Mouse (Mus musculus): ENCODE data around the gene Prr14l. TPM values are rescaled to one million over a fixed set of nuclear protein-coding genes. Genes with fewer than 3 reads are reported as not detected.
A peak's percentile ranks its signal among the peaks of the same experiment; 100 is the strongest.
"Not testable (repeated sequence)": the region's sequence is repeated elsewhere in the genome, so short reads cannot be mapped to it uniquely, and the experiment has no call there.

Prr14l gene
- polyA plus RNA-seq, 1 experiment from 2014 or later = 16.9 TPM

GRCm38 (mm10) chr5:32756141-32756540 lies 97.9 kb downstream of the Prr14l start:
- WGBS = 91% methylated on average over 8 of the region's 8 CpGs
- H3K9me3 ChIP-seq (replicated peaks) = no peaks in the 10 kb centered on the region

GRCm38 (mm10) chr5:32751736-32752135 lies 102.3 kb downstream of the Prr14l start:
- ATAC-seq (ENCODE audit: insufficient number of reproducible peaks, low FRiP score, low TSS enrichment, low read depth) = no peak
- Histone ChIP-seq H3K9me3 (replicated peaks) (no peaks in the 10 kb centered on the region), H3K9ac (no peak overlapping the region), H3K36me3 (no peaks in the 10 kb centered on the region), H3K4me2 (replicated peaks) (no peak overlapping the region), H3K27ac (replicated peaks) (no peak overlapping the region), H3K4me1 (no peaks in the 10 kb centered on the region), H3K27me3 (no peaks in the 10 kb centered on the region), H3K4me3 (replicated peaks) (no peak overlapping the region)
- 51% methylated on average over 2 of the region's 2 CpGs for WGBS

More at GRCm38 (mm10) chr5:32756141-32756540, 97.9 kb downstream of the Prr14l start:
- H3K27ac ChIP-seq (replicated peaks) = no peak overlapping the region
- no peak overlapping the region for H3K4me3 ChIP-seq (replicated peaks)
- no peaks in the 10 kb centered on the region for H3K36me3 ChIP-seq
- H3K4me1 ChIP-seq = no peaks in the 10 kb centered on the region
- no peaks in the 10 kb centered on the region for H3K27me3 ChIP-seq
- no peak overlapping the region for H3K4me2 ChIP-seq (replicated peaks)
- ATAC-seq (ENCODE audit: insufficient number of reproducible peaks, low FRiP score, low TSS enrichment, low read depth) = no peak
- no peak overlapping the region for H3K9ac ChIP-seq

GRCm38 (mm10) chr5:32748936-32749335 lies 105.1 kb downstream of the Prr14l start:
- no peak for ATAC-seq (ENCODE audit: insufficient number of reproducible peaks, low FRiP score, low TSS enrichment, low read depth)
- Histone ChIP-seq H3K27me3 (no peaks in the 10 kb centered on the region), H3K4me3 (replicated peaks) (no peak overlapping the region), H3K27ac (replicated peaks) (no peak overlapping the region), H3K36me3 (no peaks in the 10 kb centered on the region), H3K4me2 (replicated peaks) (no peak overlapping the region), H3K9me3 (replicated peaks) (no peaks in the 10 kb centered on the region), H3K4me1 (peaks cover 10% of the 10 kb centered on the region; the same call in 1 of the 2 replicates), H3K9ac (no peak overlapping the region)
- WGBS = 92% methylated on average over 6 of the region's 6 CpGs

- no peak; the same call in 1 of the 2 replicates for ATAC-seq (ENCODE audit: insufficient number of reproducible peaks, low FRiP score, low TSS enrichment, low read depth)
- no peaks in the 10 kb centered on the region for H3K9me3 ChIP-seq (replicated peaks)
- 52% methylated on average over 6 of the region's 6 CpGs for WGBS
- no peaks in the 10 kb centered on the region for H3K27me3 ChIP-seq
- peaks cover 10% of the 10 kb centered on the region; the same call in 1 of the 2 replicates for H3K4me1 ChIP-seq
- H3K9ac ChIP-seq = no peak overlapping the region
- H3K4me2 ChIP-seq (replicated peaks) = no peak overlapping the region
- H3K27ac ChIP-seq (replicated peaks) = no peak overlapping the region
- no peaks in the 10 kb centered on the region for H3K36me3 ChIP-seq
- no peak overlapping the region for H3K4me3 ChIP-seq (replicated peaks)
Measured at GRCm38 (mm10) chr5:32747650-32748375, 106.2 kb downstream of the Prr14l start.

- peak; percentile 82 for ATAC-seq (ENCODE audit: insufficient number of reproducible peaks, low FRiP score, low TSS enrichment, low read depth)
- no peak overlapping the region for H3K9ac ChIP-seq
- no peaks in the 10 kb centered on the region for H3K9me3 ChIP-seq (replicated peaks)
- peaks cover 10% of the 10 kb centered on the region; the same call in 1 of the 2 replicates for H3K4me1 ChIP-seq
- peak overlapping the region; percentile 36 for H3K4me3 ChIP-seq (replicated peaks)
- 17% methylated on average over 10 of the region's 10 CpGs for WGBS
- peak overlapping the region; percentile 65; the same call in 1 of the 2 replicates for H3K27ac ChIP-seq (replicated peaks)
- H3K36me3 ChIP-seq = no peaks in the 10 kb centered on the region
- H3K27me3 ChIP-seq = no peaks in the 10 kb centered on the region
- peak overlapping the region; percentile 31 for H3K4me2 ChIP-seq (replicated peaks)
Measured at GRCm38 (mm10) chr5:32745705-32746655, 108.1 kb downstream of the Prr14l start.

- WGBS = 61% methylated on average over 9 of the region's 9 CpGs
Measured at GRCm38 (mm10) chr5:32742149-32742548, 111.9 kb downstream of the Prr14l start.

GRCm38 (mm10) chr5:32741377-32741776 lies 112.7 kb downstream of the Prr14l start:
- WGBS = 85% methylated on average over 4 of the region's 4 CpGs

More at GRCm38 (mm10) chr5:32742149-32742548, 111.9 kb downstream of the Prr14l start:
- H3K4me2 ChIP-seq (replicated peaks) = no peak overlapping the region
- no peak overlapping the region for H3K9ac ChIP-seq
- H3K27me3 ChIP-seq = no peaks in the 10 kb centered on the region
- H3K36me3 ChIP-seq = no peaks in the 10 kb centered on the region
- H3K4me3 ChIP-seq (replicated peaks) = no peak overlapping the region
- H3K27ac ChIP-seq (replicated peaks) = no peak overlapping the region
- H3K9me3 ChIP-seq (replicated peaks) = no peaks in the 10 kb centered on the region
- no peak for ATAC-seq (ENCODE audit: insufficient number of reproducible peaks, low FRiP score, low TSS enrichment, low read depth)
- peaks cover 10% of the 10 kb centered on the region; the same call in 1 of the 2 replicates for H3K4me1 ChIP-seq

GRCm38 (mm10) chr5:32740850-32741249 lies 113.2 kb downstream of the Prr14l start:
- not testable (repeated sequence) for H3K36me3 ChIP-seq; H3K27ac ChIP-seq (replicated peaks); H3K4me1 ChIP-seq; H3K4me2 ChIP-seq (replicated peaks); H3K9me3 ChIP-seq (replicated peaks); H3K4me3 ChIP-seq (replicated peaks); H3K27me3 ChIP-seq; H3K9ac ChIP-seq; ATAC-seq (ENCODE audit: insufficient number of reproducible peaks, low FRiP score, low TSS enrichment, low read depth)
- 80% methylated on average over 8 of the region's 8 CpGs for WGBS

More at GRCm38 (mm10) chr5:32741377-32741776, 112.7 kb downstream of the Prr14l start:
- not testable (repeated sequence) for H3K27ac ChIP-seq (replicated peaks); H3K9ac ChIP-seq; H3K4me3 ChIP-seq (replicated peaks); H3K36me3 ChIP-seq; H3K9me3 ChIP-seq (replicated peaks); ATAC-seq (ENCODE audit: insufficient number of reproducible peaks, low FRiP score, low TSS enrichment, low read depth); H3K27me3 ChIP-seq; H3K4me1 ChIP-seq; H3K4me2 ChIP-seq (replicated peaks)

GRCm38 (mm10) chr5:32740138-32740537 lies 113.9 kb downstream of the Prr14l start:
- H3K4me3 ChIP-seq (replicated peaks) = no peak overlapping the region
- H3K4me2 ChIP-seq (replicated peaks) = no peak overlapping the region
- no peaks in the 10 kb centered on the region for H3K27me3 ChIP-seq
- H3K9me3 ChIP-seq (replicated peaks) = no peaks in the 10 kb centered on the region
- no peaks in the 10 kb centered on the region for H3K36me3 ChIP-seq
- H3K9ac ChIP-seq = no peak overlapping the region
- H3K4me1 ChIP-seq = no peaks in the 10 kb centered on the region
- no peak for ATAC-seq (ENCODE audit: insufficient number of reproducible peaks, low FRiP score, low TSS enrichment, low read depth)
- no peak overlapping the region for H3K27ac ChIP-seq (replicated peaks)
- WGBS = 90% methylated on average over 3 of the region's 3 CpGs

All from embryonic facial prominence, embryonic 15.5 days (tissue).